Mouse (Mus musculus): ENCODE measurements around the gene Ciz1. TPM values are rescaled to one million over a fixed set of nuclear protein-coding genes. Genes with fewer than 3 reads are reported as not detected.
"Not testable (repeated sequence)": the region's sequence is repeated elsewhere in the genome, so short reads cannot be mapped to it uniquely, and the experiment has no call there.

Ciz1 gene
- polyA plus RNA-seq, 1 experiment from 2014 or later, result 56.6 TPM

DNA sequence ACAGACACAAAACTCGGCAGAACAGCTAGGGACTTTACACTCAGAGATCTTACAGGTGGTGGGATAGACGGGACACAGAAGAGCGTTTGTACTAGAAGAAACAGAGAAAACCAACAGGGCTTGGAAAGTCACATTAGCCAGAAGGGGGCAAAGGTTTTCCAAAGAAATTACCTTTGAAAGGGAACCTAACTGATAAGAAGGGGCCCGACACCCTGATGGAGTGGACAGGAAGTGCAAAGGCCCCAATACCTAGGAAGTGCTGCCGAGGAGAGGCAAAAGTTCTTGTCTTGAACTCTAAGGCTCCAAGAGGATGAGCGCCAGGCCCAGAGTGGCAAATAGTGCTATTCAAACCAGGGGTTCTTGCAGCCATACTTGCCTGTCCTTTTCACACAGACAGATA lies 1.7 kb downstream of the Ciz1 start:
- no peak overlapping the region for H3K27ac ChIP-seq
- no peaks in the 10 kb centered on the region for H3K27me3 ChIP-seq
- WGBS, result 62% methylated on average over 6 of the region's 6 CpGs
- no peak for ATAC-seq (replicated peaks; ENCODE audit: low FRiP score)
- peak overlapping the region; percentile 99; the same call in 1 of the 2 replicates for H3K4me2 ChIP-seq
- H3K36me3 ChIP-seq, result no peaks in the 10 kb centered on the region
- H3K4me3 ChIP-seq (replicated peaks), result no peak overlapping the region
- no peak overlapping the region for H3K9ac ChIP-seq
- peaks cover 36% of the 10 kb centered on the region for H3K4me1 ChIP-seq
- H3K9me3 ChIP-seq (replicated peaks), result no peaks in the 10 kb centered on the region

DNA sequence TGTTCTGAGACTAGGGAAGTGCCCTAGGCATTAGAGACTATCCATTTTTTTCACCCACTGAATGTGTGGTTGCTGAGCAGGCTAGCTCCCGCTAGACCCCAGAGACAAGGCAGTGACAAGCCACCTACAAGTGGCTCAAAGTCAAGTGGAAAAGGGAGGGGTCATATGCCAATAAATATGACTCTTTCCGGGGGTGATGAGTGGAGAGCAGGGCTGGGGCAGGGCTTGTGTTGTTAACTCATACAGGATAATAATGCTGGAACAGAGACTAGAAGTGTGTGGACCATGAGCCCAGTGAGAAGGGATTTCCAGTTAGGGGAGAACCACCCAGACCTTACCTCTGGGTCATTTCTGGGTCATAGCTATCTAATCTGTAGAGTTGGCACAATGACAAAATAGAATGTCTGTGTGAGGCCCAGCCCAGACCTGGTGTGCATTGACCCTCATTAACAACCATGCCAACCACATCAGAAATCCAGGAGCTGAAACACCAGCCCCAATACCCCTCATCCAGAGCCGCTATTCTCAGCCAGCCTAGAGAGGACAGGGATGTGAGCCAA lies 2.3 kb downstream of the Ciz1 start:
- Histone ChIP-seq H3K27ac (no peak overlapping the region), H3K9me3 (replicated peaks) (no peaks in the 10 kb centered on the region), H3K4me1 (peaks cover 36% of the 10 kb centered on the region), H3K27me3 (no peaks in the 10 kb centered on the region), H3K9ac (no peak overlapping the region), H3K4me3 (replicated peaks) (no peak overlapping the region), H3K4me2 (no peak overlapping the region), H3K36me3 (no peaks in the 10 kb centered on the region)
- ATAC-seq (replicated peaks; ENCODE audit: low FRiP score), result no peak
- 88% methylated on average over 3 of the region's 3 CpGs for WGBS

DNA sequence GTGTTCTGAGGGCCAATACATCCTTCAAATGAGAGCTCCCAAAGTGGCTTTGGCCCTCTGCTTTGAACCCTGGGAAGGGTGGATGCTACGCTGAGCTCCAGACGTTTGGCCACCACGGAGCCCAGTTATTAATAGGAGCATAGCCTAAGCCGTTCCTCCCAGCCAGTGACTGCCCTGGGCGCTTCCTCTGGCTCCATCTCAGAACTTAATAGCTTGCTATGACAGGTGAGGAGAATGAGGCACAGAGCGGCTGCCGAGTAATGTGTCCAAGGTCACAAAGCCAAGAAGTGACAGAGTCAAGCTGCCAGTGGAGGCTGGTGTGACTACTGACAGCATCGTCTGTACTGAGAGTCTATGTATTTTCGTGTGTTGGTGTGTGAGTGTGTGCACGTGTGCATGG lies 4.1 kb downstream of the Ciz1 start:
- Histone ChIP-seq H3K4me2 (no peak overlapping the region), H3K4me3 (replicated peaks) (no peak overlapping the region), H3K27ac (no peak overlapping the region), H3K36me3 (no peaks in the 10 kb centered on the region), H3K27me3 (no peaks in the 10 kb centered on the region), H3K4me1 (peaks cover 33% of the 10 kb centered on the region), H3K9ac (no peak overlapping the region), H3K9me3 (replicated peaks) (no peaks in the 10 kb centered on the region)
- WGBS, result 64% methylated on average over 10 of the region's 10 CpGs
- no peak for ATAC-seq (replicated peaks; ENCODE audit: low FRiP score)

DNA sequence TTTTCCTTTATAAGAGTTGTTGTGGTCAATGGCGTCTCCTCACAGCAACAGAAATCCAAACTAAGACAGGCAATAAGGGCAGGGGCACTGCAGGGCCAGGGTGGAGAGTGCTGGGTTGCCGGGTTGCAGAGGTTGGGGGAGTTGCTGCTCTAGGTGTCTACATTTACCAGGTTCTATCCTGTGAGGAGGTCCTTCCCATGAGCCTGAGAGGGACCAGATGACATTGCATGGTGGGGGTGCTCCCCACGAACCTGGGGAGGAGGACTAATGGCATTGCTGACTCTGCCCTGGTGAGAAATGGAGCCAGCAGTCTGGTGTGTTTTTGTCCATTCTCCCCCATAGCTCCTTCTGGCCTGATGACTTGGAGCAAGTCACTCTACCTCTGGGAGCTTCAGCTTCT lies 5.6 kb downstream of the Ciz1 start:
- no peak overlapping the region for H3K9ac ChIP-seq
- no peak overlapping the region for H3K4me3 ChIP-seq (replicated peaks)
- ATAC-seq (replicated peaks; ENCODE audit: low FRiP score), result no peak
- peaks cover 7% of the 10 kb centered on the region for H3K27me3 ChIP-seq
- no peak overlapping the region for H3K27ac ChIP-seq
- H3K9me3 ChIP-seq (replicated peaks), result no peaks in the 10 kb centered on the region
- no peak overlapping the region for H3K4me2 ChIP-seq
- 68% methylated on average over 3 of the region's 3 CpGs for WGBS
- no peaks in the 10 kb centered on the region for H3K36me3 ChIP-seq
- peaks cover 28% of the 10 kb centered on the region for H3K4me1 ChIP-seq

DNA sequence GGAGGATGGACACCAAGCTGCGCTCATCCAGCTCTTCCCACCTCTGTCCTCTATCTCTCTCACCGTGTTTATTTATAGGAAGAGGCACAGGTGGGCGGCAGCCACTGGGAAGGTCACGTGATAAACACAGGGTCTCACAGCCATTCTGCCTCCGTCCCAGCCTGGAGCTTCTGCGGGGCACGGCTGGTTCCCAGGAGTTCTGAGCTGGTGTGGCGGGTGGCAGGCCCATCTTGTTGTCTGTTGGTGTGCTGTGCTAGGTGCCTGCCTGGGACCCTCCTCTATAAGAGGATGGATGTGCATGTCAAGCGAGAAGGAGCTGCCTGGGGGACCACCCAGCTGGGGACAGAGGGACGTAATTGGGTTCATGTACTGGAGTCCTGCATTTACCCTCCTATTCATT lies 6.3 kb downstream of the Ciz1 start:
- H3K4me3 ChIP-seq (replicated peaks), result no peak overlapping the region
- H3K4me1 ChIP-seq, result peaks cover 23% of the 10 kb centered on the region
- no peaks in the 10 kb centered on the region for H3K9me3 ChIP-seq (replicated peaks)
- no peak overlapping the region for H3K27ac ChIP-seq
- H3K36me3 ChIP-seq, result no peaks in the 10 kb centered on the region
- no peak overlapping the region for H3K4me2 ChIP-seq
- ATAC-seq (replicated peaks; ENCODE audit: low FRiP score), result no peak
- H3K27me3 ChIP-seq, result peaks cover 7% of the 10 kb centered on the region
- no peak overlapping the region for H3K9ac ChIP-seq
- WGBS, result 71% methylated on average over 10 of the region's 10 CpGs

DNA sequence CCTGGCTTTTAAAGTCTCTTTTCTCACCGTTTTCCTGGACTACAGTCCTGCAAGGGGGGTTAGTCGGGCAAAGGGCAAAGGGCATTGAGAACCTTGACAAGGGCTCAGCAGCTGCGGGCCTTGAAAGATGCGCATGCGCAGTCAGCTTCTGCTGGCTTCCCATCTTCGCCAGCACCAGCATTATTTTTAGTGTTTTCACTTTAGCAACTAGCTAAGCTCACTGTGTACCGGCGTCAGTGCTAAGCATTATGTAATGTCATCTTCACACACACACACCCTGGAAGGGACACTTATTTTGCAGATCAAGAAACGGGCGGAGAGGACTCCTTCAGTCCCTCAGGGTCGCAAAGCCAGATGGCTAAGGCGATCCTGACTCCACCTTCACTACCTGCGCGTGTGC lies 8.6 kb downstream of the Ciz1 start:
- H3K36me3 ChIP-seq, result peaks cover 16% of the 10 kb centered on the region
- 5% methylated on average over 14 of the region's 14 CpGs for WGBS
- peak overlapping the region; percentile 45 for H3K9ac ChIP-seq
- H3K4me2 ChIP-seq, result peak overlapping the region; percentile 89
- peaks cover 28% of the 10 kb centered on the region for H3K4me1 ChIP-seq
- no peaks in the 10 kb centered on the region for H3K9me3 ChIP-seq (replicated peaks)
- H3K27ac ChIP-seq, result no peak overlapping the region
- peaks cover 7% of the 10 kb centered on the region for H3K27me3 ChIP-seq
- ATAC-seq (replicated peaks; ENCODE audit: low FRiP score), result no peak
- H3K4me3 ChIP-seq (replicated peaks), result peak overlapping the region; percentile 46

DNA sequence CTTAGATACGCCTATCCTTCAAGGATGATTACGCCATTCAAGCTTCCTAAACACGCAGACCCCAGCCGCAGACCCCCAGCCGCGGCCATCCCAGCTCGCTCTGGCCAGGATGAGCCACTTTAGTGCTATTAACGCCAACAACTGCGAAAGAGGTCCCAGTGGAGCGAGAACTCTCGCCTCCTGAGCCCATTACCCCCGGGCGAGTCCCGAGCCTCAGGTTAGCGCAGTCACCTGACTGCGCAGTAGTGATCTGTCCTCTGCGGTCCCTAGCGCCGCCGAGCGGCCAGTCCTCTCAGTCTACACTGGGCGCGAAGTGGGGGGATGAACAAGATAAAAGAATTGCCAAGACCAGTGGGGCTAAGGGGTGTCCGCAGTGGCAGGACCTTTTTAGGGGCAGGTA lies 9.3 kb downstream of the Ciz1 start:
- Histone ChIP-seq H3K9ac (peak overlapping the region; percentile 45), H3K4me2 (peak overlapping the region; percentile 89), H3K27me3 (peaks cover 7% of the 10 kb centered on the region), H3K27ac (no peak overlapping the region), H3K4me1 (peaks cover 28% of the 10 kb centered on the region), H3K4me3 (replicated peaks) (peak overlapping the region; percentile 46), H3K36me3 (peaks cover 23% of the 10 kb centered on the region), H3K9me3 (replicated peaks) (no peaks in the 10 kb centered on the region)
- peak; percentile 53 for ATAC-seq (replicated peaks; ENCODE audit: low FRiP score)
- 2% methylated on average over 24 of the region's 24 CpGs for WGBS

DNA sequence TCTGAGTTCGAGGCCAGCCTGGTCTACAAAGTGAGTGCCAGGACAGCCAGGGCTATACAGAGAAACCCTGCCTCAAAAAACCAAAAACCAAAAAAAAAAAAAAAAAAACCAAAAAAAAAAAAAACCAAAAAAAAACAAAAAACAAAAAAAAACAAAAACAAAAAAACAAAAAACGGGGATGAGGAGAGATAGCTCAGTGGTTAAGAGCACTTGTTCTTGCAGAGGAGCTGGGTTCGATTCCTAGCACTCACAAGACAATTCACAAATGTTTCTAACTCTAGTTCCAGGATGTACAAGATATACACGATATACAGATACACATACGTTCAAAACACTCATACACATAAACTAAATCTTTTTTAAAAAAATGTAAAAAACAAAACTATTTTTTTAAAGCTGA lies 10.1 kb downstream of the Ciz1 start:
- H3K27me3 ChIP-seq; ATAC-seq (replicated peaks; ENCODE audit: low FRiP score); H3K9me3 ChIP-seq (replicated peaks): not testable (repeated sequence)
- peak overlapping the region; percentile 87 for H3K4me2 ChIP-seq
- H3K9ac ChIP-seq, result peak overlapping the region; percentile 83
- H3K4me3 ChIP-seq (replicated peaks), result peak overlapping the region; percentile 81
- H3K27ac ChIP-seq, result peak overlapping the region; percentile 95
- H3K4me1 ChIP-seq, result peaks cover 28% of the 10 kb centered on the region
- 38% methylated on average over 5 of the region's 5 CpGs for WGBS
- peaks cover 32% of the 10 kb centered on the region for H3K36me3 ChIP-seq

DNA sequence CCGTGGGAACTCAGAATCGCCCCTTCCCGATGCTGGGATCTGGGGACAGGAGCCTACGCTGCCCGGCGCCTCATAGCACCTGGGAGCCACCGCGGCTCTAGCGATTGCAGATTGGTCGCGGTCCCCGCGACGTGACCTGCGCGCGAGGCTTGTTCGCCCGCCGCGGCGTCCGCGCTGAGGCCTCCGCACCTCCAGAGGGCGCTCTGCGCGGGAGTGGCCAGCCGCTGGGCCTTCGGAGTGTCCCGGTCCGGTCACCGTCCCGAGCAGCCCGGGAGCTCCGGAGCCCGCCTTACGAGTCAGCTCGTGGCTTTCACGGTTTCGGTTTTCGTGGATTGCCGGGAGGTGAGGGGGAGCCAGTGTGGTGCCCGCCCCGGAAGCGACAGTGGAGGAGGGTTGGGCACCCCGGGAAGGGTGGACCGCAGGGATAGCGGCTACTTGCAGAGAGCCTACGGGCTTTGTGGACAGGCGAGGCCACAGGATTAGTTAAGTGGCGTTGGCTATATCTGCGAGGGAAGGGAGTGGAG lies 10.8 kb downstream of the Ciz1 start:
- H3K4me2 ChIP-seq, result peak overlapping the region; percentile 87
- H3K4me3 ChIP-seq (replicated peaks), result peak overlapping the region; percentile 81
- WGBS, result under 1% methylated on average over 53 of the region's 53 CpGs
- peaks cover 38% of the 10 kb centered on the region for H3K36me3 ChIP-seq
- peak overlapping the region; percentile 95 for H3K27ac ChIP-seq
- ATAC-seq (replicated peaks; ENCODE audit: low FRiP score), result peak; percentile 78
- peak overlapping the region; percentile 83 for H3K9ac ChIP-seq
- H3K4me1 ChIP-seq, result peaks cover 28% of the 10 kb centered on the region
- peaks cover 7% of the 10 kb centered on the region for H3K27me3 ChIP-seq
- no peaks in the 10 kb centered on the region for H3K9me3 ChIP-seq (replicated peaks)

DNA sequence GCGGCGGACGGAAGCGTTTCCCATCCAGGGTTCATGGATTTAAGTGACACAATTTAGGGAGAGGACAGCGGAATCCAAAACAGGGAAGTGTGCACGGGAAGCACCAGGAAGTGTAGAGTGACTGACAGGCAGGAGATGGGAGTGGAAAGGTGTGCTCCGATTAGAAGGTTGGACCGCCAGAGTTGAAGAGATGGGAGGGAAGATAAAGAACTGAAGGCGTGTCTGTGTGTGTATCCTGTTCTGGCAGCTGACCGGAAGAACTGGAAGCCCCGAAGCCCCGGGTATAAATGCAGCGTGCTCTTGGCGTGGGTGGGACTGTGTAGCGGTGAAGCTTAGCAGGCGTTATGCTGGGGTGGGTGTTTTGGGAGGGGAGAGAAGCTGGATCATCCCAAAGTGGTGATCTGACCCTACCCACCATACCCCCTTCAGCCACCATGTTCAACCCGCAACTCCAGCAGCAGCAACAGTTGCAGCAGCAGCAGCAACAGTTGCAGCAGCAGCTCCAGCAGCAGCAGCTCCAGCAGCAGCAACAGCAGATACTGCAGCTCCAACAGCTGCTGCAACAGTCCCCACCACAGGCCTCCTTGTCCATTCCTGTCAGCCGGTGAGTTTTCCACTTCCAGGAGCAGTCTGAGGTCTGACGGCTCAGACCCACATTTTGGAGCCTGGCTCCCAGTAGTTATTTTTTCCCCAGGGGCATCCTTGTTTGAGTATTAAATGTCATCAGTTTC lies 11.4 kb downstream of the Ciz1 start:
- Histone ChIP-seq H3K4me1 (peaks cover 28% of the 10 kb centered on the region), H3K9me3 (replicated peaks) (no peaks in the 10 kb centered on the region), H3K9ac (peak overlapping the region; percentile 83), H3K4me2 (peak overlapping the region; percentile 87), H3K27me3 (peaks cover 7% of the 10 kb centered on the region), H3K4me3 (replicated peaks) (peak overlapping the region; percentile 81), H3K36me3 (peaks cover 44% of the 10 kb centered on the region), H3K27ac (peak overlapping the region; percentile 95)
- 8% methylated on average over 19 of the region's 19 CpGs for WGBS
- ATAC-seq (replicated peaks; ENCODE audit: low FRiP score), result peak; percentile 54

DNA sequence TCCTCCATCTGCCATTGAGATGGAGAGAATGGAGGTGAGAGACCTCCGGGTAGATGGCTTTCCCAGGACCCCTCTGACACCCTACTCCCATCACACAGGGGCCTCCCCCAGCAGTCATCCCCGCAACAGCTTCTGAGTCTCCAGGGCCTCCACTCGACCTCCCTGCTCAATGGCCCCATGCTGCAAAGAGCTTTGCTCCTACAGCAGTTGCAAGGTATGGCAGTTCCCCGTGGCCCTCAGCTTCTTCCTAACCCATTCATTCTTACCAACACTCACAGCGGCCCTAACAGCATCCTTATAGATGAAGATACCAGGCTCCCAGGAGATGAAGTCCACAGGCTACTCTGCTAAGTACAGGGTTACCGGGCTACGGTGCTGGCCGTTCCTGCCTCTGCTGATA lies 12.0 kb downstream of the Ciz1 start:
- Histone ChIP-seq H3K9ac (peak overlapping the region; percentile 83), H3K4me3 (replicated peaks) (peak overlapping the region; percentile 81), H3K4me1 (peaks cover 28% of the 10 kb centered on the region), H3K9me3 (replicated peaks) (no peaks in the 10 kb centered on the region), H3K27ac (peak overlapping the region; percentile 95; the same call in 1 of the 2 replicates), H3K36me3 (peaks cover 50% of the 10 kb centered on the region), H3K27me3 (peaks cover 7% of the 10 kb centered on the region), H3K4me2 (peak overlapping the region; percentile 87)
- no peak for ATAC-seq (replicated peaks; ENCODE audit: low FRiP score)
- 85% methylated on average over 8 of the region's 8 CpGs for WGBS

DNA sequence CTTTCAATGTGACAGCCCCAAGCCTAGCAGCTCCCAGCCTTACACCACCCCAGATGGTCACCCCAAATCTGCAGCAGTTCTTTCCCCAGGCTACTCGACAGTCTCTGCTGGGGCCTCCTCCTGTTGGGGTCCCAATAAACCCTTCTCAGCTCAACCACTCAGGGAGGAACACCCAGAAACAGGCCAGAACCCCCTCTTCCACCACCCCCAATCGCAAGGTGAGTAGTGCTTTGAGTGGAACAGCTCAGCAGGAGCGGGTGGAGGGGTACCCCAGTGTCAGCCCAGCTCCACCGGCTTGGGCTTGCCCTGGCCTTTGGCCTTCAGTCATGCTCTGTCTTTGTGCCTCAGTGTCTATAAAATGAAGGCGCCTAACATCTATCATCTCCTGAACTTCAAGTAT lies 15.2 kb downstream of the Ciz1 start:
- Histone ChIP-seq H3K9ac (no peak overlapping the region), H3K9me3 (replicated peaks) (no peaks in the 10 kb centered on the region), H3K27ac (no peak overlapping the region), H3K27me3 (no peaks in the 10 kb centered on the region), H3K36me3 (peaks cover 82% of the 10 kb centered on the region), H3K4me3 (replicated peaks) (no peak overlapping the region), H3K4me2 (no peak overlapping the region), H3K4me1 (peaks cover 15% of the 10 kb centered on the region)
- ATAC-seq (replicated peaks; ENCODE audit: low FRiP score), result no peak
- WGBS, result 96% methylated on average over 5 of the region's 5 CpGs

Data from kidney, embryonic 15.5 days (tissue).